Mouse (Mus musculus) liver, embryonic 12.5 days (tissue): ENCODE measurements at regions not wholly inside any gene's neighbourhood (a gene's known extent, or its start where the extent isn't known, plus 50 kb on each side); places are given as distances from the start of the nearest gene placed in this dataset.

Source experiments
- ATAC-seq: fragments of 200-750 bp; cut with Nextera tagmentation; 2 replicates; pipeline ENCODE4 v1.8.0; 2017; ENCODE audit warnings: moderate number of reproducible peaks, mild to moderate bottlenecking, moderate library complexity
- H3K27ac ChIP-seq: fragments of 300-500 bp; sonication (generic); 2 replicates; pipeline ENCODE4 v1.5.1; 2016; ENCODE audit warnings: mild to moderate bottlenecking
- H3K27me3 ChIP-seq: fragments of 300-500 bp; sonication (generic); replicated peaks from 2 replicates; pipeline ENCODE4 v1.6.1; 2016; ENCODE audit warnings: mild to moderate bottlenecking, moderate library complexity
- H3K36me3 ChIP-seq: fragments of 300-500 bp; sonication (generic); 2 replicates; pipeline ENCODE4 v1.6.1; 2016; ENCODE audit warnings: mild to moderate bottlenecking, moderate library complexity
- H3K4me1 ChIP-seq: fragments of 300-500 bp; sonication (generic); 2 replicates; pipeline ENCODE4 v1.6.1; 2016
- H3K4me2 ChIP-seq: fragments of 300-500 bp; sonication (generic); 2 replicates; pipeline ENCODE4 v1.6.1; 2016; ENCODE audit warnings: mild to moderate bottlenecking, moderate library complexity
- H3K4me3 ChIP-seq: fragments of 300-500 bp; sonication (generic); 2 replicates; pipeline ENCODE4 v1.5.1; 2016; ENCODE audit warnings: mild to moderate bottlenecking, moderate library complexity
- H3K9ac ChIP-seq: fragments of 300-500 bp; sonication (generic); 2 replicates; pipeline ENCODE4 v1.6.1; 2016; ENCODE audit warnings: mild to moderate bottlenecking, moderate library complexity
- H3K9me3 ChIP-seq: fragments of 300-500 bp; sonication (generic); replicated peaks from 2 replicates; pipeline ENCODE4 v1.6.1; 2016; ENCODE audit warnings: mild to moderate bottlenecking, moderate library complexity
- WGBS: fragments of 180-500 bp; shearing (Covaris S2); methylation state at CpG from one replicate; pipeline ENCODE4 v1.1.7; 2016; ENCODE audit not compliant: insufficient replicate concordance; 5-methylcytosine and 5-hydroxymethylcytosine counted together

DNA sequence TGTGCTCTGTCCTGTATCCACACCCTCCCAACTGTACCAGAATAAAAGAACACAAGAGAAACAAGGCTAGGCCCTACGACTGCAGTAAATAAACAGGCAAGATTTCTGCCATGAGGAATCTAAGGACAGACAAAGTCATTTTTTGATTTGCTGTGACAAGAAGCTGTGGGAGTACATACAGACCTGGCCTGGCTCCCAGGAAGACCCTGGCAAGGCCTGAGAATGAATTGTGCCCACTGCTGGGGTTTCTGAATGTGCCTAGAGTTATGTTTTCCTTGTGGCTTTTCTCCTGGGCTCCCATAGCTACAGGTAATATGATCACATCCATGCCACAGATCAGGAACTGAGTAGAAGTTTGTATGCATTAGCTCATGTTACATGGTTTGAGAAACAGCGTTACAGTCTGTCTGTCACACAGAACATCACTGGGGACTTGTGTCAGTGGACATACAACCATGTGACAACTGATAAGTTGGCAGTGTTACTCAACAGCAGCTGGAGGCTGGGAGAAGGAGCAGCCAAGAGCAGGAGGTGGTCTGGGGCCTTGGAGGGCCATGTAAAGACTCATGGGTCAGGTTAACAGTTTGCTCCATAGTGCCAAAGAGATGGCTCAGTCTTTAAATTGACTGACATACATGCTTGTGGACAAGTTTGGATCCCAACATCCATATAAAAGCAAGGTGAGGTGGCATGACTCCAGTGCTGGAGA, 285.6 kb upstream of the Eif4g2 start:
- Histone ChIP-seq H3K27ac (no peak overlapping the region), H3K27me3 (no peaks in the 10 kb centered on the region), H3K9ac (no peak overlapping the region), H3K36me3 (no peaks in the 10 kb centered on the region), H3K9me3 (no peaks in the 10 kb centered on the region), H3K4me2 (no peak overlapping the region), H3K4me1 (no peaks in the 10 kb centered on the region), H3K4me3 (no peak overlapping the region)
- 60% methylated on average over 2 of the region's 2 CpGs for WGBS
- ATAC-seq = no peak

DNA sequence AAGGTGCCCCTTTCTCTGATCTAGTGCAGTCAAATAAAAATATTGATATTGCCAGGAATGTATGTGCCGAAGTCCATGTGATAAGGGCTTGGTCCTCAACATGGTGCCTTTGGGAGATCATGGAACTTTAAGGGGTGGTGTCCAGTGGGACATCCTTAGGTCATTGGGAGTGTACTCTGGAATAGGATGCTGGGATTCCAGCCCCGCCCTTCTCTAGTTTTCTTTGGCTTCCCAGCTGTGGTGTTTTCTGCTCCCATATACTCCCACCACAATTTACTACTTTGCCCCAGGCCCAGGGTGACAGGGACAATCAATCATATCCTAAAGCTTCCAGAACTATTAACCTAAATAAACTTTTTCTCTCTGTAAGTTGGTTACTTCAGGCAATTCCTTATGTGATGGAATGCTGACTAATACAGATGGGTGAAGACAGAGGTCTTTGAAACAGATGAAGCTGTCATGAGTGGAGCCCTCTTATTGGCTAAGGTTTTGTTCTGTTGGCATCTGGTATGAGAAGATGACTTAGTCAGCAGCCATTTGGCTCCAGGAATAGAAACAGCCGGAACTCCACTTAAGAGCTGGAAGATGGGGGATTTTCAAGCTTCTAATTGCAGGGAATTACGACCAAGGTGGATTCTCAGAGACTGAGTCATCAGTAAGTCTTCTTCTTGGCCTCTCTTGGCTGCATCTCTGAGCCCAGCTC, 284.3 kb upstream of the Eif4g2 start:
- H3K4me1 ChIP-seq = no peaks in the 10 kb centered on the region
- no peak for ATAC-seq
- no peak overlapping the region for H3K9ac ChIP-seq
- H3K27me3 ChIP-seq = no peaks in the 10 kb centered on the region
- no peak overlapping the region for H3K27ac ChIP-seq
- 57% methylated on average over 4 of the region's 4 CpGs for WGBS
- H3K36me3 ChIP-seq = no peaks in the 10 kb centered on the region
- no peak overlapping the region for H3K4me2 ChIP-seq
- H3K9me3 ChIP-seq = no peaks in the 10 kb centered on the region
- H3K4me3 ChIP-seq = no peak overlapping the region

DNA sequence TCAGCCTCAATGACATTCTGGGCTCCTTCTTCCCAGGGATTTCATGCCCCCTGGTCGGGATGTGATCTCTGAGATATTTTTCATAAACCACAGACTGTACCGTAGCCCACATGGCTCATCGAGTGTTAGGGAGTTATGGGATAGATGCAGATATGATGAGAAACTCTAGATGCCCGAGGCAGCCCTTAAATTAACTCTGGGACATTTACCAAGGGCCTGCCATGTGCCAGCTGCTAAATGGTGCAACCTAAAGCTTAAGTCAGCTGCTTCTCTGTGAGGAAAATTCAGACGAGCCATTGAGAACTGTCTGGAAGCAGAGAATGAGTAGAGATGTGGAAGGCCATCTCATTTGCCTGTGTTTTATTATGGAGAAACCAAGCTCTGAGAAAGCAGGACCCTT, 282.6 kb upstream of the Eif4g2 start:
- Histone ChIP-seq H3K4me1 (no peaks in the 10 kb centered on the region), H3K9ac (no peak overlapping the region), H3K36me3 (no peaks in the 10 kb centered on the region), H3K9me3 (no peaks in the 10 kb centered on the region), H3K27me3 (no peaks in the 10 kb centered on the region), H3K4me2 (no peak overlapping the region), H3K4me3 (no peak overlapping the region), H3K27ac (no peak overlapping the region)
- ATAC-seq = no peak
- 53% methylated on average over 5 of the region's 5 CpGs for WGBS

DNA sequence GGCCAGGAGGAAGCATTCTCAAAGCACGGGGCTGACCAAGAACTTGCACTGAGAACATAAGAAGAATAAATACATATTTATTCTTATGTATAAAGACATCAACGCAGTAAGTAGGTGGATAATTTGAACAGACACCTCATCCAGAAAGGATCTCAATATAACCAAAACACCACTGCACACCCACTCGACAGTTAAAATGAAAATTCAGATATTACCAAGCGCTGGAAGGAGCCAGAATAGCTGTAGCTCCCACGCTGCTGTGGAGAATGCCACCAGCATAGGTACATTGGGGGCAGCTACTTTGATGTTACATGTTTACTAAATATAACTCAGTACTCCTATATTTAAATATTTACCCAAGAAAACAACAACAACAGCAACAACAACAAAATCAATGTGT, 280.4 kb upstream of the Eif4g2 start:
- H3K4me2 ChIP-seq = no peak overlapping the region

DNA sequence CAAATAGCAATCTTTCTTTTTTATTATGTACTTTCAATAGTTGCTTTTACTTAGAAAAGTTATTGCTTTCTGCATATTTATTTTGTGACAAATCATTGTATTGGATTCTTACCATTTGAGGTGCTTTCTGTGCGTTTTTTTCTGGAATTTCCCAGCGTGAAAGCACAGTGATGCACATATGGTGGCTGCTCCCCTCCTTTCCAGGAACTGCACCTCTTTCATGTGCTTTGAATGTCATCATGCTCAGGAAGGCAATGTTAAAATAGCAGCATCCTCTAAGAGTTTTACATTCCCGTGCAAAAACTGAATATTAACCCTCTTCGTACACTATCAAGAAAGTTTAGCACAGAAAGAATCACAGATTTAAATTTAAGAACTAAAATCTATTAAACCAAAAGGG, 279.8 kb upstream of the Eif4g2 start:
- no peak overlapping the region for H3K27ac ChIP-seq
- no peak for ATAC-seq
- H3K36me3 ChIP-seq = no peaks in the 10 kb centered on the region
- no peak overlapping the region for H3K9ac ChIP-seq
- no peaks in the 10 kb centered on the region for H3K9me3 ChIP-seq
- no peaks in the 10 kb centered on the region for H3K27me3 ChIP-seq
- H3K4me3 ChIP-seq = no peak overlapping the region
- H3K4me2 ChIP-seq = no peak overlapping the region
- no peaks in the 10 kb centered on the region for H3K4me1 ChIP-seq
- 64% methylated on average over 4 of the region's 4 CpGs for WGBS

More for the DNA sequence above, 280.4 kb upstream of the Eif4g2 start:
- no peak overlapping the region for H3K4me3 ChIP-seq
- no peaks in the 10 kb centered on the region for H3K27me3 ChIP-seq
- no peak overlapping the region for H3K9ac ChIP-seq
- no peak overlapping the region for H3K27ac ChIP-seq
- no peak for ATAC-seq
- no peaks in the 10 kb centered on the region for H3K36me3 ChIP-seq
- 61% methylated on average over 5 of the region's 5 CpGs for WGBS
- H3K4me1 ChIP-seq = no peaks in the 10 kb centered on the region
- H3K9me3 ChIP-seq = no peaks in the 10 kb centered on the region

DNA sequence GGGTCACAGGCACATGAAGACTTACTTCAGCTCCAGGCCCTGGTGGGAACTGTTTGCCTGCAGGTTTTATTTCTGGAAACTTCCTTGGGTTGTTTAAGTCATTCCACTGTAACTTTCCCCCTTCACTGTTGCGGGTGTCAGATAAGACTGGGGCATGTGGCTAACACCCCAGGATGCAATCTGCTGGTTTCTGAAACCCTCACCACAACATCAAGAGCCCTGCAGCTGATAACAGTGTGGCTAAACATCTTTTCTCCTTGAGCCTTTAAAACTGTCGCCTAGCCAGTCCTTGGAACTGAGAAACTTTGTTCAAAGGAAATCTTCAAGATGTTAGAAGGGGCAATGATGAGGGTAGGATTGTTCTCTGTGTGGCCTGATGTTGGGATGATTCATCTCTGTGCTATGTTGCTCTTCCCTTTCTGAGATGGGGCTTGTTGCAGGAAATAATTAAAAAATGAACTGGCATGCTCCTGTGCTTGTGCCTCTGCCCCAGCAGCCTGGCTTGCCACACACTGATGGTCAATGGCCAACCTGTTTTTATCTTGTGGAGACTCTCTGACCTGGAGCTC, 272.3 kb upstream of the Eif4g2 start:
- Histone ChIP-seq H3K4me1 (no peaks in the 10 kb centered on the region), H3K9me3 (no peaks in the 10 kb centered on the region), H3K27me3 (no peaks in the 10 kb centered on the region), H3K4me3 (no peak overlapping the region), H3K36me3 (no peaks in the 10 kb centered on the region), H3K9ac (no peak overlapping the region), H3K27ac (no peak overlapping the region), H3K4me2 (no peak overlapping the region)
- ATAC-seq = no peak
- 7% methylated on average over 2 of the region's 2 CpGs for WGBS

DNA sequence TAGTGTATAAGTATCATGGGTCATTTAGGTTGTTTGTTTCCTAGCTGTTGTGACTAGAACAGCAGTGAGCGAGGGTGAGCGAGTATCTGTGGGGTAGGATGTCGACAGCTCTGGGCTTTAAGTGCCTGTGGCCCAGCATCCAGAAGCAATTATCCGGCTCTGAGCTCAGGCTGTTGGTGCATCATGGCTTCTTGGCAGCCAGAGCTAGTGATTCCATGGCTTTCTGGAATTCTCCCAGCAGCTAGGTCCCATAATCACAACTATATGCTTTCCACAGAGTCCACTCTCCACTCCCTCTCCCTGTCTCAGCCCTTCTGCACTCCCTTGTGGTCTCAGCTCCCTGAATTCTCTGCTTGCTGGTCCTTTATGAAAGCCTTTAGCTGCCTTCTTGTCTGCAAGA, 271.2 kb upstream of the Eif4g2 start:
- H3K9me3 ChIP-seq = no peaks in the 10 kb centered on the region
- H3K9ac ChIP-seq = no peak overlapping the region
- WGBS = 67% methylated on average over 4 of the region's 4 CpGs
- H3K27me3 ChIP-seq = no peaks in the 10 kb centered on the region
- H3K4me3 ChIP-seq = no peak overlapping the region
- H3K27ac ChIP-seq = no peak overlapping the region
- H3K36me3 ChIP-seq = no peaks in the 10 kb centered on the region
- H3K4me1 ChIP-seq = no peaks in the 10 kb centered on the region
- H3K4me2 ChIP-seq = no peak overlapping the region
- ATAC-seq = no peak

DNA sequence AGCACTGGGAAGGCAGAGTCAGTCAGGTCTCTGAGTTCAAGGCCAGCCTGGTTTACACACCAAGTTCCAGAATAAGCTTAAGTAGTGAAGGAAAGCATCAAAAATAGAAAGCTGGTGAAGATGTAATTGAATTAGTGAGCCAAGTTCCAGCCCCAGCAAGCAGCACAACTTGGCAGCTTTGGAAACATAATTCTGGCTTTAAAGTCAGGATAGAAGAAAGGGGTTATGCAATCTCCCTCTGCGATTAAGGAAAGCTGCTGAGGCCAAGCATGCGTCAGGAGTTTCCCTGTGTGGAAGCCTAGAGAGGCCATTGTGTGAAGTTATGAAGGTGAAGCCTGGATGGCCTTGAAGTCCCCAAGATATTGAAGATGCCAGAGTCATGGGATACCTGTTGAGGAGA, 269.3 kb upstream of the Eif4g2 start:
- Histone ChIP-seq H3K9ac (no peak overlapping the region), H3K4me2 (no peak overlapping the region), H3K27ac (no peak overlapping the region), H3K27me3 (no peaks in the 10 kb centered on the region), H3K36me3 (no peaks in the 10 kb centered on the region), H3K9me3 (no peaks in the 10 kb centered on the region), H3K4me1 (no peaks in the 10 kb centered on the region), H3K4me3 (no peak overlapping the region)
- no peak for ATAC-seq
- WGBS = 74% methylated on average over 2 of the region's 2 CpGs

DNA sequence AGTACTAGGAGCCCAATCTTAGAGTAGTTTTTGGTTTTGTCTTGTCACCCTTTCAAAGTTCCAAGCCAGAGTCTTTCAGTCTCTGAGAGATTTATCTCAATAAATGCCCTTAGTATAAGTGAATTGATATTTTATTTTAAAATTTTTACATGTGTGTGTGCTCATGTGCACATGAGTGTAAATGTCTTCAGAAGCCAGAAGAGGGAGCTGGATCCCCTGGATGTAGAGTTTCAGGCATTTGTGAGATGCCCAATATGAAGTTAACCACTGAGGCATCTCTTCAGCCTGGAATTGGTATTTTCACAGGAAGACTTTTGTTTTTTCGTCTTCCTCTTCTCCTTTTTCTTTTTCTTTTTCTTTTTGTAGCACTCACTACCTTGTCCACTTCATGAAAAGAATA, 262.3 kb upstream of the Eif4g2 start:
- no peaks in the 10 kb centered on the region for H3K27me3 ChIP-seq
- no peaks in the 10 kb centered on the region for H3K4me1 ChIP-seq
- H3K4me2 ChIP-seq = no peak overlapping the region
- no peak overlapping the region for H3K4me3 ChIP-seq
- no peak for ATAC-seq
- no peaks in the 10 kb centered on the region for H3K36me3 ChIP-seq
- H3K9ac ChIP-seq = no peak overlapping the region
- 43% methylated on average over 1 of the region's 1 CpGs for WGBS
- no peaks in the 10 kb centered on the region for H3K9me3 ChIP-seq
- no peak overlapping the region for H3K27ac ChIP-seq

DNA sequence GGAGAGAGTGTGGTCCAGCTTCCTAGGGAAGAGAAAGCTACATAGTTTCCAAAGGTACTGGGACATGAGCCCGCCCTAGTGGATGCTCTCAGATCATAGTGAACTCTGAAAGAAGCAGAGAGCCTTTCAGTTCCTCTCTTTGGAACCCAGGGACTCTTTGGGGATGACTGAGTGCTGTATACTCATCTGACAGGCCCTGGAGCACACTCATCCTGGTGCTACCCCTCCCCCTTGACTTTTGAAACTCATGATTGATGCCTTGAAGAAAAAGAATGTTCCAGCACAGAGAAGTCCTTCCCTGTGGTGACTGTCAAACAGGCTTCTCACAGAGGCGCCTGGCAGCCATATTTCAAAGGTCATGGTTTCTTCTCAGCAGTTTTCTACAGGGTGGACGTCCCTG, 254.2 kb upstream of the Eif4g2 start:
- Histone ChIP-seq H3K4me2 (no peak overlapping the region), H3K9ac (no peak overlapping the region), H3K36me3 (no peaks in the 10 kb centered on the region), H3K27me3 (no peaks in the 10 kb centered on the region), H3K4me1 (no peaks in the 10 kb centered on the region), H3K9me3 (no peaks in the 10 kb centered on the region), H3K27ac (no peak overlapping the region), H3K4me3 (no peak overlapping the region)
- ATAC-seq = no peak
- WGBS = 27% methylated on average over 3 of the region's 3 CpGs

DNA sequence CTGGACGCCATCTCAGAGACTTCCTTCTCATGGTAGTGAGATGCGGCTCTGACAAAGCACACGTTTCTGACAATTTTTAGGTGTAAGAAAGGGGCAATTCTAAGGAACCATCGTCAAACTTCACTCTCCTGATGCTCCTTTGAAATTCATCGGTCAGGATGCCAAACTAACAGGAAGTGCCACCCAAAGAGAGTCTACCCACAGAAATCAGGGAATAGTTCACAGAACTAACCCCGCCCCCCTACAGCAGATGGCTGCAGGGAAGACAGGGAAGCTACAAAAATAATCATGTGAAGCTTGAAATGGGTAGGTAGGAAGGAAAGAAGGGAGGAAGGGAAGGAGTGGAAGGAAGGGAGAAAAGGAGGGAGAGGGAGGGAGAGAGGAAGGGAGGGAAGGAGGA, 240.1 kb upstream of the Eif4g2 start:
- H3K27me3 ChIP-seq = no peaks in the 10 kb centered on the region
- ATAC-seq = no peak
- H3K9ac ChIP-seq = no peak overlapping the region
- H3K4me3 ChIP-seq = no peak overlapping the region
- H3K4me2 ChIP-seq = no peak overlapping the region
- no peak overlapping the region for H3K27ac ChIP-seq
- H3K36me3 ChIP-seq = no peaks in the 10 kb centered on the region
- H3K9me3 ChIP-seq = no peaks in the 10 kb centered on the region
- no peaks in the 10 kb centered on the region for H3K4me1 ChIP-seq
- WGBS = 58% methylated on average over 6 of the region's 6 CpGs

DNA sequence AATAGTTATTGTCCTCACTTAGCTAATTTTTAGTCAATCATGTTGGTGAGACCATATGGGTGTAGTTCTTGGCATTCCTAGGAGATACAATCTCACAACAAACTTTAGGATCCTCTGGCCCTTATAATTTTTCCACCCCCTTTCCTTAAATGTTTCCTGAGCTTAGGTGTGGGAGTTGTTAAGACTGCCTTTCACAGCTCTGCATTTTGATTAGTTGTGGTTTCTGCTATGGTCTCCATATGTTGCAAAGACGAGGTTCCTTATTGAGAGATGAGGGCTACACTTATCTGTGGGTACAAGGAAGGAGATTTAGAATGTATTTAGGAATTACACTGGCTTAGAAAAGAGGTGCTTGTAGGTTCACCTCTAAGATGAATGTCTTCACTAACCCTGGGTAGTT, 237.1 kb upstream of the Eif4g2 start:
- ATAC-seq = no peak
- H3K9me3 ChIP-seq = no peaks in the 10 kb centered on the region

More for the DNA sequence above, 237.1 kb upstream of the Eif4g2 start:
- Histone ChIP-seq H3K9ac (no peak overlapping the region), H3K4me3 (no peak overlapping the region), H3K4me2 (no peak overlapping the region), H3K27me3 (no peaks in the 10 kb centered on the region), H3K27ac (no peak overlapping the region), H3K4me1 (no peaks in the 10 kb centered on the region), H3K36me3 (no peaks in the 10 kb centered on the region)
- WGBS = 31% methylated on average over 1 of the region's 1 CpGs
